Mouse (Mus musculus) lung, embryonic 14.5 days (tissue): Measurements from ENCODE around the gene Filip1. TPM values are rescaled to one million over a fixed set of nuclear protein-coding genes. Genes with fewer than 3 reads are reported as not detected.

ENCODE experiments used
- ATAC-seq: fragments of 200-750 bp; cut with Nextera tagmentation; 2 replicates; pipeline ENCODE4 v1.8.0; 2017; ENCODE audit warnings: mild to moderate bottlenecking, moderate TSS enrichment, moderate library complexity; ENCODE audit not compliant: insufficient read depth
- DNase-seq: peaks from one replicate; pipeline ENCODE4 v3.0.0-alpha.2; 2015
- H3K27ac ChIP-seq: fragments of 300-500 bp; sonication (generic); 2 replicates; pipeline ENCODE4 v1.5.1; 2014; ENCODE audit warnings: low read depth, mild to moderate bottlenecking, moderate library complexity
- H3K27me3 ChIP-seq: fragments of 300-500 bp; sonication (generic); 2 replicates; pipeline ENCODE4 v1.6.1; 2014; ENCODE audit warnings: low read length, control low read depth; ENCODE audit not compliant: insufficient read depth
- H3K36me3 ChIP-seq: fragments of 300-500 bp; sonication (generic); 2 replicates; pipeline ENCODE4 v1.6.1; 2014; ENCODE audit warnings: control low read depth; ENCODE audit not compliant: insufficient read depth
- H3K4me1 ChIP-seq: fragments of 300-500 bp; sonication (generic); 2 replicates; pipeline ENCODE4 v1.6.1; 2014; ENCODE audit warnings: antibody characterized with exemption, control low read depth; ENCODE audit not compliant: insufficient read depth
- H3K4me2 ChIP-seq: fragments of 300-500 bp; sonication (generic); 2 replicates; pipeline ENCODE4 v1.6.1; 2014; ENCODE audit warnings: mild to moderate bottlenecking
- H3K4me3 ChIP-seq: fragments of 300-500 bp; sonication (generic); 2 replicates; pipeline ENCODE4 v1.5.1; 2014; ENCODE audit warnings: low read depth, low read length
- H3K9ac ChIP-seq: fragments of 300-500 bp; sonication (generic); 2 replicates; pipeline ENCODE4 v1.6.1; 2014
- H3K9me3 ChIP-seq: fragments of 300-500 bp; sonication (generic); 2 replicates; pipeline ENCODE4 v1.6.1; 2016; ENCODE audit warnings: low read depth, low read length, control low read depth
- CTCF ChIP-seq: IDR thresholded peaks from 2 replicates; pipeline ENCODE4 v1.5.1; 2016; ENCODE audit warnings: antibody characterized with exemption, low read depth
- WGBS: fragments of 180-500 bp; shearing (Covaris S2); extraction: QIAGEN DNeasy Blood & Tissue Kit; methylation state at CpG from one replicate; pipeline ENCODE4 v1.1.7; 2014; 5-methylcytosine and 5-hydroxymethylcytosine counted together
- polyA plus RNA-seq: library from polyadenylated mRNA; unstranded; fragments of >200 nt; fragmentation: Nextera tagmentation; extraction: Ambion mirVana; gene quantifications from 2 replicates; pipeline ENCODE4 v1.2.1, GENCODE M21; 2014

The Filip1 gene
- polyA plus RNA-seq, 1 experiment from 2014 or later, result 12.2 TPM

- TF ChIP-seq CTCF, result no peak
- Histone ChIP-seq H3K4me1 (peaks cover 1% of the 10 kb centered on the region), H3K27ac (no peak overlapping the region), H3K9me3 (no peaks in the 10 kb centered on the region), H3K4me2 (no peak overlapping the region), H3K36me3 (no peaks in the 10 kb centered on the region), H3K27me3 (no peaks in the 10 kb centered on the region), H3K4me3 (no peak overlapping the region), H3K9ac (no peak overlapping the region)
- 87% methylated on average over 5 of the region's 5 CpGs for WGBS
- DNase-seq (no peak), ATAC-seq (no peak)
Measured at GRCm38 (mm10) chr9:79950666-79951065, 62.0 kb downstream of the Filip1 start.

GRCm38 (mm10) chr9:79950038-79950437 lies 62.6 kb downstream of the Filip1 start:
- Histone ChIP-seq H3K4me1 (peaks cover 5% of the 10 kb centered on the region), H3K27me3 (no peaks in the 10 kb centered on the region), H3K4me3 (no peak overlapping the region), H3K9ac (no peak overlapping the region), H3K27ac (no peak overlapping the region), H3K36me3 (no peaks in the 10 kb centered on the region), H3K4me2 (no peak overlapping the region), H3K9me3 (no peaks in the 10 kb centered on the region)
- TF ChIP-seq CTCF, result no peak
- 51% methylated on average over 6 of the region's 6 CpGs for WGBS
- DNase-seq, result no peak
- ATAC-seq, result no peak

DNA sequence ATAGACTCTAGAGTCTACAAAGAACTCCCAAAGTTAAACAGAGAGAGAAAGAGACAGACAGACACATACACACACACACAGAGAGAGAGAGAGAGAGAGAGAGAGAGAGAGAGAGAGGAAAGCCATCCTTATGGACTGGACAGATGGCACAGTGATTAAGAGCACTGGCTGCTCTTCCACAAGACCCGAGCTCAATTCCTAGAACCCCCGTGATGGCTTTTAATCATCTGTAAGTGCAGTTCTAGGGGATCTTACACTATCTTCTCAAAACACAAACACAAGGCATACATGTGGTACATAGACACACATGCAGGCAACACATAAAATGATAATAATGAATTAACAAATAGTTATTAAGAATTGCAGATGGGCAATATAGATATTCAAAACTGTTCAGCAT lies 64.3 kb downstream of the Filip1 start:
- Histone ChIP-seq H3K27ac (no peak overlapping the region), H3K4me2 (no peak overlapping the region), H3K9ac (no peak overlapping the region), H3K4me3 (no peak overlapping the region), H3K36me3 (no peaks in the 10 kb centered on the region), H3K9me3 (no peaks in the 10 kb centered on the region), H3K4me1 (peaks cover 7% of the 10 kb centered on the region), H3K27me3 (no peaks in the 10 kb centered on the region)
- TF ChIP-seq CTCF, result no peak
- 70% methylated on average over 2 of the region's 2 CpGs for WGBS
- no peak for DNase-seq
- no peak for ATAC-seq

GRCm38 (mm10) chr9:79947973-79948372 lies 64.7 kb downstream of the Filip1 start:
- H3K9me3 ChIP-seq, result no peaks in the 10 kb centered on the region
- 56% methylated on average over 2 of the region's 2 CpGs for WGBS
- no peaks in the 10 kb centered on the region for H3K36me3 ChIP-seq
- H3K4me1 ChIP-seq, result peaks cover 7% of the 10 kb centered on the region
- no peak for TF ChIP-seq CTCF
- H3K4me3 ChIP-seq, result no peak overlapping the region
- no peaks in the 10 kb centered on the region for H3K27me3 ChIP-seq
- no peak; the same call in 1 of the 2 replicates for ATAC-seq
- no peak overlapping the region for H3K9ac ChIP-seq
- DNase-seq, result no peak
- no peak overlapping the region for H3K27ac ChIP-seq
- no peak overlapping the region for H3K4me2 ChIP-seq

GRCm38 (mm10) chr9:79947414-79947813 lies 65.2 kb downstream of the Filip1 start:
- Histone ChIP-seq H3K27ac (no peak overlapping the region), H3K9me3 (no peaks in the 10 kb centered on the region), H3K4me1 (peaks cover 7% of the 10 kb centered on the region), H3K4me2 (no peak overlapping the region), H3K9ac (no peak overlapping the region), H3K4me3 (no peak overlapping the region), H3K36me3 (no peaks in the 10 kb centered on the region), H3K27me3 (no peaks in the 10 kb centered on the region)
- no peak for ATAC-seq
- TF ChIP-seq CTCF, result no peak
- no peak for DNase-seq
- 66% methylated on average over 3 of the region's 3 CpGs for WGBS

GRCm38 (mm10) chr9:79944872-79945271 lies 67.8 kb downstream of the Filip1 start:
- Histone ChIP-seq H3K27ac (peak overlapping the region; percentile 50; the same call in 1 of the 2 replicates), H3K36me3 (no peaks in the 10 kb centered on the region), H3K4me2 (0 out of 2 replicates have a peak overlapping the region, but pooled peaks have one; percentile 18), H3K9ac (no peak overlapping the region), H3K4me1 (peaks cover 7% of the 10 kb centered on the region), H3K4me3 (no peak overlapping the region), H3K9me3 (no peaks in the 10 kb centered on the region), H3K27me3 (no peaks in the 10 kb centered on the region)
- ATAC-seq (peak; percentile 55; the same call in 1 of the 2 replicates), DNase-seq (peak; percentile 63)
- 12% methylated on average over 6 of the region's 6 CpGs for WGBS
- TF ChIP-seq CTCF, result no peak

DNA sequence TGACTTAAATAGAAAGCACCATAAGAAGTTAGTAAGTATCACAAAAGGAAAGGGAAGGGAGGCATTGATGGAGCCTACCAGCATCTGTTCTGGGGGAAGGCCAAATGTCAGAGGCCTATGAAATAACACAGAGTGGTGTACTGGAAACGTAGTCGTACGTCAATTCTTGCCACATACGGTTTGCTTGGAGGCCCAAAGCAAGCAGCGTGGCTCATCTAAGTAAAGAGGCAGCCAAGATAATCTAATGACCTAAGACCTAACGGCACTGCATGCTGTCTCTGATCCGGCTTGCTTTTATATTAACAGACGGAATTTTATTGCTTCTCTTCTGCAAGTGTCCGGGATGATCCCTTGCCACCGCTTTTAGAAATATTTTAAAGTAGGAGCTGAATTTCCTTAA lies 68.7 kb downstream of the Filip1 start:
- H3K4me1 ChIP-seq, result peaks cover 7% of the 10 kb centered on the region
- no peak for DNase-seq
- no peaks in the 10 kb centered on the region for H3K36me3 ChIP-seq
- WGBS, result 46% methylated on average over 10 of the region's 10 CpGs
- H3K9me3 ChIP-seq, result no peaks in the 10 kb centered on the region
- ATAC-seq, result no peak
- H3K9ac ChIP-seq, result no peak overlapping the region
- H3K27ac ChIP-seq, result no peak overlapping the region
- no peak overlapping the region for H3K4me2 ChIP-seq
- TF ChIP-seq CTCF, result no peak
- H3K27me3 ChIP-seq, result no peaks in the 10 kb centered on the region
- H3K4me3 ChIP-seq, result no peak overlapping the region
